Mouse (Mus musculus) kidney, adult 8-10 months (tissue): ENCODE data around the gene Phf14.
"Not testable (repeated sequence)": the region's sequence is repeated elsewhere in the genome, so short reads cannot be mapped to it uniquely, and the experiment has no call there.

Experiments used
- DNase-seq, 2 experiments: peaks; one replicate each; pipeline ENCODE4 v3.0.0; 2022

The Phf14 gene

GRCm38 (mm10) chr6:12097125-12097524, 189.5 kb downstream of the Phf14 start:
- DNase-seq, result no peak

- DNase-seq, result no peak
Observed at GRCm38 (mm10) chr6:12105144-12105543, 197.5 kb downstream of the Phf14 start.

DNA sequence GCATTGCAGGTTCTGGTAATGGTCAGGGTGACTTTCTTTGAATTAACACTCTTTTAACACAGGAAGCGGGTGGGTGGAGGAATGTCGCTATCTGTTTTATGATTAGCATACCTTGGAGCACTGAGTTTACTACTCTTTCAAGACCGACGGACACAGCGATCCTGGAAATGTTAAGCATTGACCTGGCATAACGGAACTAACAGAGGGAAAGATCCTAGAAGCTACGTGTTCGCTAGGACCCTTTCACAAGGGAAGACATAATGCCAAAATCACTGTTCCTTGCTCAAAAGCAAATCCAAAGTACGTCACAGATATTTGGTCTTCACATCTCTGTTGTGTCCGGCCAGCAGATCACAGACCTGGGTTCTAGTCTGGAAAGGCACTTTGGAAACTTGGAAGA, 199.7 kb downstream of the Phf14 start:
- peak in 1 of 2 experiments; percentile 4 for DNase-seq

DNA sequence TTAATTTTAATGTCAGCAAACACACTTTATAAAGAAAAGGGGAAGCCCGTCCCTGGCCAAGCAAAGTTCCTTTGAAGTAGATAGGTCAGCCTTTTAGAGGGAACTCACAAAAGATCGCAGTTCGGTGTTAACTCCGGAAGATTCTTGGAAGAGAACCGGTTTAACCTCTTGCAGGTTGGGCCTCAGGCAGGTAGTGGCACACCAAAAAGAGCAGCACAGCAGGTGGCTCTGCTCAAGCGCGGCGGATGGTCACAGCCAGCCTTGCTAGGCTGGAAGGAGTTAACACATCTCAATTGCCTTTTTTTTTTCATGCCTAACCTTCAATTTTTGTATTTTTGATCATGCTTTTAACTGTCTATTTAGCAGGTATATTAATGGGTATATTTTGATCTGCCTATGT, 200.2 kb downstream of the Phf14 start:
- DNase-seq, result no peak

- DNase-seq, result no peak
Observed at GRCm38 (mm10) chr6:12116926-12117818, 209.6 kb downstream of the Phf14 start.

DNA sequence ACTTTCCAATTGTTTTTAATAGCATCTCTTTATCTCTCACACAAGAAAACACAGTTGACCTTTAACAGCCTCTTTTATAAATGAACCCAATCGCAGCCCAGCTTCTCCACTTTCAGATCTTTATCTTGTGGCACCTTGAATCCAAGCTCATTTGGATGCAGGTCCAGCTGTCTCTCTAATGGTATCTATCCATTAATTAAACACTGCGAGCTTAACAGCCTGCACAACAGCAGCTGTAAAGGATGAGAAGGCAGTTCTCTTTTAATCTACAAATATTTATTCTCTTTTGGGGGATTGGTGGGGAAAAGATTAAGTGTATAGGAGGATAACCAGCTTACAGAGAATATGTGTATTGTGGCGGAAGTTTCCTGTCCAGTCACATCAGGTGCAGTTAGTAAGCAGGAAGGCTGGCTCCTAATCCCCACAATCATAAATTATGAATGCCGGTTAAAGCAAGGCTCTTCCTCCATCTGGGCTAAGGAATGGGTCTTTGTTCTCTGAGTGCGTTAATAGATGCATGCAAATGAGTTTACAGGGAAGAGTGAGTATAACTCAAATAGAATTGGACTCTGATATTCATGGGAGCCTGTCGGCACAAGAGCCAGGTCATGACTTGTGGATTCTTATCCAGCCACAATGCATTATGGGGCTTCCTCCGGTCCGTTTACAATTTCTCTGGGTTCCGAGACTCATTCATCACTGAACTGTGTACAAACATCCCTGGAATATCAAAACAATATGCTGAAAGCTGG, 210.4 kb downstream of the Phf14 start:
- peak in 1 of 2 experiments; percentile 8 for DNase-seq

DNA sequence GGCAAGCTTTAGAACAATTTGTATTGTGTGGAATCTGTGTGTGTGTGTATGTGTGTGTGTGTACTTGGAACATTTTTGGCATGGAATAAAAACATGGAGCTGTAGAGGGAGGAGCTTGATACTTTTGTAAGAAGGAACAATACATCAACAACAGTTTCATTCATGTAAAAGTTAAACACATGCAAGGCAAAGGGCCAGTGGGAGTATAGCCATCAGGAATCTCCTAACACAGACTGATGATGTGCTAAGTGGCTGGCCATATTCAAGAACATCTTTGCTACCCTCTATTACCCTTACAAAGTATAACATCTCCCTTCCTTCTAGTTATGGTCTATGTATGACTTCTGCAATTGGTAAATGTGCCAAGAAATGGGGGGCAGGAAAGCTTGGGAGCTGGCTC, 215.2 kb downstream of the Phf14 start:
- DNase-seq, result no peak

DNA sequence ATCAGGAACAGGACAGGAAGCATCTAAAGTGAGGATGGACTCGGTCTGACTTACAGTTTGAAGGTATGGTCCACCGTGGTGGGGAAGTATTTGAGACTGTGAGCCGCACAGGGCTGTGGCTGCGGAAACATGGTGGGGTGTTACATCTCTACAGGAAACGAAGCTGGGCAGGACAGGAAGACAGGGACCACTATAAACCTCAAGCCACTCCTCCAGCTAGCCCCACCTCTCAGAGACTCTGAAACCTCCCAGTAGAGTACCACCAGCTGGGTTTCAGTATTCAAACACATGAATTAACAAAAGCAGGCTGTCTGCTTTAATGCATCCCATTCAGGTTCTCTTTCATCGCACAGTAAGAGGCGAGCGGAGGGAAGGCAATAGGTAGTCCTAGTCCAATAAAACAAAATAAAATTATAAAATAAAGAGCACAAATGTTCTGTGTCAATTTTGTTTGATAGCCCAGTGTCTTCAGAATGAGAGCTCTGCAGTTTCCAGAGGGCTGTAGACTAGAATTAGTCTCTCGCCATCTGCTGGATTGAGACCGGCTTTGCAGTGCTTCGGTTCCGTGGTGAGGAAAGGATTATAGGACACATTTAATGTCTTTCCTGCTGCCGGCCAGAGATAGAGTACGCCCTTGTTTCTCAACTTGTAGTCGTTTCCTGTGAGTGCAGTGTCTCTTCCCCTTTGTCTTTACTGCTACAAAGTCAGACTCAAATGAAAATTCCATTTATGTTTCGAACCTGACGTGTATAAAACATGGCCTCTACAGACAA, 217.6 kb downstream of the Phf14 start:
- DNase-seq, result peak; percentile 45 to 67

DNA sequence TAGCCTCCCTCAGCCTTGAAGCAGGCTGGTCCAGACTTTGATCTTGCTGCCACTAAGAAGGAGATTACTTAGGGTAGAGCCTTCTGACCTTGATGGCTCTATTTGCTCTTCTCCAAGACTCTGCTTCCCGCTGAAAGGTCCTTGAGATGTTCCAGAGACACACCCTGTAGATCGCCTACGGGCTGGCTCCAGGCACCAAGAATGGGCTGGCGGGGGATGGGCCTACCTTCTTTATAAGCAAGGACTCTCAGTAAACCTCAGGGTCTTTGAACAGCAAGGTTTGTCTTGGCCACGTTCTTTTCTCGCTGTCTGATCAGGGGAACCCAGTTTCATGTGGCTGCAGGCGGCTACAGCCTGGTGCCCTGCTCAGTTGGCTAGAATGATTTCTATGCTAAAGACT, 219.0 kb downstream of the Phf14 start:
- DNase-seq, result not testable (repeated sequence)

GRCm38 (mm10) chr6:12127287-12127686, 219.7 kb downstream of the Phf14 start:
- no peak for DNase-seq
